ENCODE assay signal across 40 mouse cellular contexts in genomic region chr7:43772901-43773300, GRCm38 (mm10). TPM values are rescaled to one million over a fixed set of nuclear protein-coding genes. Genes with fewer than 3 reads are reported as not detected.
A peak's percentile ranks its signal among the peaks of the same experiment; 100 is the strongest.
DNase-seq lines count a peak whose midpoint lies in the region; ATAC-seq and TF ChIP-seq lines count a peak whose summit lies in the region.
"Had no signal": no experiment of that assay in that cellular context is flagged by ENCODE, and none has a peak within 500 bp of the region (broad histone marks: within the 10 kb centered on the region; RNA-seq: fewer than 3 reads in every experiment).

No protein-coding gene starts in this region.

- H3K27me3 ChIP-seq in midbrain, embryonic 10.5 days (ENCODE audit: low read depth, poor library complexity, severe bottlenecking), result no peaks in the 10 kb centered on the region
- H3K27me3 ChIP-seq in midbrain, embryonic 16.5 days (ENCODE audit: control insufficient read depth, insufficient read depth, low read depth, low read length), result no peaks in the 10 kb centered on the region
- H3K27me3 ChIP-seq in stomach, postnatal 0 days (ENCODE audit: control insufficient read depth, insufficient read depth, low read length), result no peaks in the 10 kb centered on the region
- H3K27me3 ChIP-seq: embryonic facial prominence, embryonic 12.5 days; hindbrain, embryonic 13.5 days; limb, embryonic 15.5 days; liver, embryonic 13.5 days; midbrain, embryonic 13.5 days had no signal

- H3K4me2 ChIP-seq in midbrain, embryonic 16.5 days (ENCODE audit: low read length), result no peak overlapping the region
- H3K4me2 ChIP-seq in stomach, postnatal 0 days (replicated peaks; ENCODE audit: low read depth), result no peak overlapping the region
- H3K4me2 ChIP-seq: embryonic facial prominence, embryonic 12.5 days; heart, embryonic 11.5 days; hindbrain, embryonic 13.5 days; limb, embryonic 15.5 days; liver, embryonic 13.5 days; lung, embryonic 14.5 days; midbrain, embryonic 13.5 days had no signal

- no peaks in the 10 kb centered on the region for H3K36me3 ChIP-seq in midbrain, embryonic 10.5 days
- H3K36me3 ChIP-seq in midbrain, embryonic 16.5 days (ENCODE audit: control insufficient read depth, insufficient read depth, low read length), result no peaks in the 10 kb centered on the region
- no peaks in the 10 kb centered on the region for H3K36me3 ChIP-seq in stomach, postnatal 0 days (ENCODE audit: control insufficient read depth, insufficient read depth, low read length)
- H3K36me3 ChIP-seq: embryonic facial prominence, embryonic 12.5 days; hindbrain, embryonic 13.5 days; limb, embryonic 15.5 days; liver, embryonic 13.5 days; midbrain, embryonic 13.5 days had no signal

- H3K4me1 ChIP-seq in midbrain, embryonic 10.5 days, result peaks cover 17% of the 10 kb centered on the region
- H3K4me1 ChIP-seq in midbrain, embryonic 16.5 days (ENCODE audit: control insufficient read depth, insufficient read depth, low read length), result no peaks in the 10 kb centered on the region
- no peaks in the 10 kb centered on the region for H3K4me1 ChIP-seq in stomach, postnatal 0 days (replicated peaks; ENCODE audit: control insufficient read depth, insufficient read depth)
- H3K4me1 ChIP-seq: embryonic facial prominence, embryonic 12.5 days; hindbrain, embryonic 13.5 days; liver, embryonic 13.5 days; megakaryocyte, embryonic 14.5 days had no signal

- peak; percentile 1 for DNase-seq in heart, postnatal 4 days
- DNase-seq in heart, adult 9 months (ENCODE audit: low spot score in 2 of 2), result no peak
- peak; percentile 5 for DNase-seq in midbrain, embryonic 10.5 days (ENCODE audit: low spot score)
- DNase-seq in thymus, postnatal 14 days, result peak; percentile 1
- DNase-seq in thymus, postnatal 4 days, result no peak
- DNase-seq in stomach, postnatal 0 days (ENCODE audit: low spot score), result peak; percentile 11
- no peak for DNase-seq in left cerebral cortex, postnatal 14 days (ENCODE audit: low spot score in 2 of 2)
- DNase-seq: adrenal gland, postnatal 10 days; cerebellum, adult 8-10 months; cerebellum, postnatal 36 days; gastrocnemius, postnatal 10 days; heart, postnatal 36 days; kidney, adult 11 months; kidney, postnatal 36 days; liver, embryonic 13.5 days; lung, embryonic 14.5 days; lung, postnatal 4 days; right cerebral cortex, postnatal 4 days; thymus, adult 18-20 months; thymus, postnatal 36 days had no signal

- no peak overlapping the region for H3K4me3 ChIP-seq in midbrain, embryonic 10.5 days
- H3K4me3 ChIP-seq in midbrain, embryonic 16.5 days (ENCODE audit: low read depth, low read length), result no peak overlapping the region
- no peak overlapping the region for H3K4me3 ChIP-seq in stomach, postnatal 0 days (ENCODE audit: low read depth, low read length)
- H3K4me3 ChIP-seq: embryonic facial prominence, embryonic 12.5 days; hindbrain, embryonic 13.5 days; layer of hippocampus, adult 2 months; left cerebral cortex, adult 2 months; limb, embryonic 15.5 days; liver, embryonic 13.5 days; megakaryocyte, embryonic 14.5 days; midbrain, embryonic 13.5 days had no signal

- no peaks in the 10 kb centered on the region for H3K9me3 ChIP-seq in midbrain, embryonic 10.5 days (replicated peaks)
- no peaks in the 10 kb centered on the region for H3K9me3 ChIP-seq in midbrain, embryonic 16.5 days (replicated peaks; ENCODE audit: control insufficient read depth, low read length, poor library complexity, severe bottlenecking)
- no peaks in the 10 kb centered on the region for H3K9me3 ChIP-seq in stomach, postnatal 0 days (ENCODE audit: control insufficient read depth, low read length)
- H3K9me3 ChIP-seq: embryonic facial prominence, embryonic 12.5 days; hindbrain, embryonic 13.5 days; limb, embryonic 15.5 days; liver, embryonic 13.5 days; midbrain, embryonic 13.5 days had no signal

- H3K27ac ChIP-seq in midbrain, embryonic 10.5 days (replicated peaks), result no peak overlapping the region
- H3K27ac ChIP-seq in midbrain, embryonic 16.5 days (ENCODE audit: low read length), result no peak overlapping the region
- H3K27ac ChIP-seq in stomach, postnatal 0 days (replicated peaks), result no peak overlapping the region
- H3K27ac ChIP-seq: embryonic facial prominence, embryonic 12.5 days; hindbrain, embryonic 13.5 days; layer of hippocampus, adult 2 months; left cerebral cortex, adult 2 months; limb, embryonic 15.5 days; liver, embryonic 13.5 days; midbrain, embryonic 13.5 days had no signal

- no peak overlapping the region for H3K9ac ChIP-seq in midbrain, embryonic 16.5 days (ENCODE audit: low read depth, low read length)
- H3K9ac ChIP-seq in stomach, postnatal 0 days (ENCODE audit: low read length), result no peak overlapping the region
- H3K9ac ChIP-seq: embryonic facial prominence, embryonic 12.5 days; hindbrain, embryonic 13.5 days; limb, embryonic 15.5 days; liver, embryonic 13.5 days; lung, embryonic 14.5 days; midbrain, embryonic 13.5 days had no signal

- no peak for ATAC-seq in midbrain, embryonic 16.5 days
- ATAC-seq in stomach, postnatal 0 days (ENCODE audit: low FRiP score, low TSS enrichment), result no peak
- ATAC-seq: CD4-positive, CD25-positive, alpha-beta regulatory T cell, adult 4 months; forebrain, embryonic 16.5 days; midbrain, embryonic 13.5 days had no signal

- no peak for TF ChIP-seq CTCF in stomach, postnatal 0 days (IDR thresholded peaks at IDR 0.05; ENCODE audit: low read depth)

- intact Hi-C loops in left cerebral cortex, postnatal 14 days (cut with DNase I), result no loop called here

- no peak for TF ChIP-seq EP300 in stomach, postnatal 0 days (optimal IDR thresholded peaks at IDR 0.05)

- WGBS in midbrain, embryonic 10.5 days, result 82% methylated on average over 3 of the region's 3 CpGs
- 78% methylated on average over 3 of the region's 3 CpGs for WGBS in midbrain, embryonic 16.5 days
- 59% methylated on average over 3 of the region's 3 CpGs for WGBS in stomach, postnatal 0 days

RNA-seq across cellular contexts. Expression of gene Klk11, which starts 1.5 kb away (rescaled TPM):
- total RNA-seq in heart, postnatal 4 days (2021), result not detected
- polyA plus RNA-seq in midbrain, embryonic 10.5 days (2016; fragmentation: Nextera tagmentation; extraction: Ambion mirVana), result not detected in 2 replicates
- 0.21 TPM in 1 of 2 replicates, not detected in the other for polyA plus RNA-seq in midbrain, embryonic 16.5 days (2015; fragmentation: Nextera tagmentation; extraction: Ambion mirVana)
- polyA plus RNA-seq in stomach, postnatal 0 days (2015; fragmentation: Nextera tagmentation; extraction: Ambion mirVana), result 52.3 and 54.6 TPM in 2 replicates
- total RNA-seq in left cerebral cortex, postnatal 14 days (2021), result not detected
- total RNA-seq: gastrocnemius, postnatal 10 days; layer of hippocampus, adult 2 months; layer of hippocampus, postnatal 14 days; left cerebral cortex, adult 2 months; left cerebral cortex, postnatal 36 days; monocyte, adult 5-6 weeks; neutrophil, adult 5-6 weeks had no signal
- polyA plus RNA-seq: forebrain, embryonic 16.5 days; gonadal fat pad, adult 2 months; heart, embryonic 11.5 days; hindbrain, embryonic 13.5 days; kidney, embryonic 16.5 days; liver, embryonic 13.5 days; lung, embryonic 14.5 days; midbrain, embryonic 13.5 days; spleen, adult 2 months had no signal

RNA-seq across cellular contexts. Expression of gene Klk12, which starts 4.2 kb away (rescaled TPM):
- not detected for total RNA-seq in heart, postnatal 4 days (2021)
- polyA plus RNA-seq in midbrain, embryonic 10.5 days (2016; fragmentation: Nextera tagmentation; extraction: Ambion mirVana), result not detected in 2 replicates
- polyA plus RNA-seq in midbrain, embryonic 16.5 days (2015; fragmentation: Nextera tagmentation; extraction: Ambion mirVana), result not detected in 2 replicates
- 34.9 and 36.2 TPM in 2 replicates for polyA plus RNA-seq in stomach, postnatal 0 days (2015; fragmentation: Nextera tagmentation; extraction: Ambion mirVana)
- total RNA-seq in left cerebral cortex, postnatal 14 days (2021), result not detected
- total RNA-seq: adrenal gland, postnatal 10 days; gastrocnemius, postnatal 10 days; heart, postnatal 36 days; layer of hippocampus, adult 2 months; layer of hippocampus, postnatal 14 days; left cerebral cortex, adult 2 months; left cerebral cortex, postnatal 36 days; monocyte, adult 5-6 weeks; neutrophil, adult 5-6 weeks had no signal
- polyA plus RNA-seq: CD4-positive, CD25-positive, alpha-beta regulatory T cell, adult 4 months; embryonic facial prominence, embryonic 12.5 days; forebrain, embryonic 16.5 days; gonadal fat pad, adult 2 months; heart, embryonic 11.5 days; heart, embryonic 16.5 days; hindbrain, embryonic 13.5 days; kidney, embryonic 16.5 days; liver, embryonic 13.5 days; lung, embryonic 14.5 days; midbrain, embryonic 13.5 days; spleen, adult 2 months had no signal

RNA-seq across cellular contexts. Expression of gene Klk10, which starts 7.9 kb away (rescaled TPM):
- not detected for total RNA-seq in heart, postnatal 4 days (2021)
- 0.19 and 0.36 TPM in 2 replicates for polyA plus RNA-seq in midbrain, embryonic 10.5 days (2016; fragmentation: Nextera tagmentation; extraction: Ambion mirVana)
- 0.13 and 0.25 TPM in 2 replicates for polyA plus RNA-seq in midbrain, embryonic 16.5 days (2015; fragmentation: Nextera tagmentation; extraction: Ambion mirVana)
- polyA plus RNA-seq in stomach, postnatal 0 days (2015; fragmentation: Nextera tagmentation; extraction: Ambion mirVana), result 313 and 335 TPM in 2 replicates
- total RNA-seq in left cerebral cortex, postnatal 14 days (2021), result under 1 TPM in 1 of 2 experiments, not detected in 1; 0.40 TPM
- total RNA-seq: left cerebral cortex, adult 2 months; left cerebral cortex, postnatal 36 days; monocyte, adult 5-6 weeks had no signal
- polyA plus RNA-seq: hindbrain, embryonic 13.5 days; liver, embryonic 13.5 days; midbrain, embryonic 13.5 days; spleen, adult 2 months had no signal

RNA-seq across cellular contexts. Expression of gene Klk9, which starts 18.8 kb away (rescaled TPM):
- not detected for total RNA-seq in heart, postnatal 4 days (2021)
- polyA plus RNA-seq in midbrain, embryonic 10.5 days (2016; fragmentation: Nextera tagmentation; extraction: Ambion mirVana), result not detected in 2 replicates
- 0.13 TPM in 1 of 2 replicates, not detected in the other for polyA plus RNA-seq in midbrain, embryonic 16.5 days (2015; fragmentation: Nextera tagmentation; extraction: Ambion mirVana)
- polyA plus RNA-seq in stomach, postnatal 0 days (2015; fragmentation: Nextera tagmentation; extraction: Ambion mirVana), result 101 and 118 TPM in 2 replicates
- total RNA-seq in left cerebral cortex, postnatal 14 days (2021), result not detected
- total RNA-seq: adrenal gland, postnatal 10 days; gastrocnemius, postnatal 10 days; heart, postnatal 36 days; layer of hippocampus, adult 2 months; left cerebral cortex, adult 2 months; left cerebral cortex, postnatal 36 days; monocyte, adult 5-6 weeks; neutrophil, adult 5-6 weeks had no signal
- polyA plus RNA-seq: CD4-positive, CD25-positive, alpha-beta regulatory T cell, adult 4 months; gonadal fat pad, adult 2 months; heart, embryonic 11.5 days; kidney, embryonic 16.5 days; liver, embryonic 13.5 days; lung, embryonic 14.5 days; spleen, adult 2 months; stomach, embryonic 14.5 days had no signal

RNA-seq across cellular contexts. Expression of gene Klk8, which starts 24.5 kb away (rescaled TPM):
- total RNA-seq in heart, postnatal 4 days (2021), result 10 to 100 TPM; 10.6 to 17.4 TPM
- polyA plus RNA-seq in midbrain, embryonic 10.5 days (2016; fragmentation: Nextera tagmentation; extraction: Ambion mirVana), result 9.5 and 10.0 TPM in 2 replicates
- polyA plus RNA-seq in midbrain, embryonic 16.5 days (2015; fragmentation: Nextera tagmentation; extraction: Ambion mirVana), result 5.7 and 8.6 TPM in 2 replicates
- polyA plus RNA-seq in stomach, postnatal 0 days (2015; fragmentation: Nextera tagmentation; extraction: Ambion mirVana), result 139 and 155 TPM in 2 replicates
- 1 to 10 TPM; 3.3 to 5.5 TPM for total RNA-seq in left cerebral cortex, postnatal 14 days (2021)

Comparison
In these comparisons a context has a peak if more than half of its experiments do, and no peak if none do; other contexts are left out.
1. DNase-seq: peak in heart, postnatal 4 days (single experiment), midbrain, embryonic 10.5 days (single experiment), thymus, postnatal 14 days (single experiment) and stomach, postnatal 0 days (single experiment); none in heart, adult 9 months (0 of 2), thymus, postnatal 4 days (single experiment) and left cerebral cortex, postnatal 14 days (0 of 2).
2. RNA of gene Klk11, which starts 1.5 kb away (polyA plus RNA-seq): 52.3 to 54.6 TPM in stomach, postnatal 0 days; 0.21 TPM in midbrain, embryonic 16.5 days and not detected in midbrain, embryonic 10.5 days; every median in the first group is over 10 times any median in the second.
3. RNA of gene Klk12, which starts 4.2 kb away (polyA plus RNA-seq): 34.9 to 36.2 TPM in stomach, postnatal 0 days; not detected in midbrain, embryonic 16.5 days and not detected in midbrain, embryonic 10.5 days; every median in the first group is over 10 times any median in the second.
4. RNA of gene Klk10, which starts 7.9 kb away (polyA plus RNA-seq): 313 to 335 TPM in stomach, postnatal 0 days; 0.19 to 0.36 TPM in midbrain, embryonic 10.5 days and 0.13 to 0.25 TPM in midbrain, embryonic 16.5 days; every median in the first group is over 100 times any median in the second.